Mouse (Mus musculus): ENCODE results near the gene Nol9. TPM values are rescaled to one million over a fixed set of nuclear protein-coding genes. Genes with fewer than 3 reads are reported as not detected.

Gene Nol9
- total and polyA plus RNA-seq, 2 experiments from 2014 or later, result 19.0 to 22.5 TPM

GRCm38 (mm10) chr4:152009076-152010051 is 29.8 kb upstream of the Nol9 start:
- peaks cover 11% of the 10 kb centered on the region; the same call in 1 of the 2 replicates for H3K4me1 ChIP-seq (ENCODE audit: insufficient read depth, low read length)
- H3K9ac ChIP-seq (replicated peaks; ENCODE audit: low read length, poor library complexity, severe bottlenecking), result peak overlapping the region; percentile 64
- H3K4me3 ChIP-seq (ENCODE audit: low read depth, low read length), result peak overlapping the region; percentile 58
- no peak for TF ChIP-seq CTCF (IDR thresholded peaks at IDR 0.05)
- DNase-seq (ENCODE audit: low spot score) (peak; percentile 65), ATAC-seq (ENCODE audit: low FRiP score) (peak; percentile 74)
- H3K4me2 ChIP-seq (ENCODE audit: low read depth, low read length, poor library complexity, severe bottlenecking), result peak overlapping the region; percentile 99
- no peaks in the 10 kb centered on the region for H3K9me3 ChIP-seq (ENCODE audit: low read length)
- H3K27me3 ChIP-seq (ENCODE audit: insufficient read depth, low read length), result peaks cover 21% of the 10 kb centered on the region
- no peaks in the 10 kb centered on the region for H3K36me3 ChIP-seq (ENCODE audit: insufficient read depth, low read length)
- H3K27ac ChIP-seq (ENCODE audit: low read depth, low read length), result peak overlapping the region; percentile 77
- WGBS, result under 1% methylated on average over 91 of the region's 115 CpGs

GRCm38 (mm10) chr4:152010091-152010706 is 28.9 kb upstream of the Nol9 start:
- 1% methylated on average over 10 of the region's 10 CpGs for WGBS
- peak overlapping the region; percentile 58 for H3K4me3 ChIP-seq (ENCODE audit: low read depth, low read length)
- TF ChIP-seq CTCF (IDR thresholded peaks at IDR 0.05), result no peak
- peak overlapping the region; percentile 99 for H3K4me2 ChIP-seq (ENCODE audit: low read depth, low read length, poor library complexity, severe bottlenecking)
- peak overlapping the region; percentile 64; the same call in 1 of the 2 replicates for H3K9ac ChIP-seq (replicated peaks; ENCODE audit: low read length, poor library complexity, severe bottlenecking)
- H3K27me3 ChIP-seq (ENCODE audit: insufficient read depth, low read length), result peaks cover 21% of the 10 kb centered on the region
- H3K9me3 ChIP-seq (ENCODE audit: low read length), result no peaks in the 10 kb centered on the region
- peaks cover 11% of the 10 kb centered on the region; the same call in 1 of the 2 replicates for H3K4me1 ChIP-seq (ENCODE audit: insufficient read depth, low read length)
- H3K27ac ChIP-seq (ENCODE audit: low read depth, low read length), result no peak overlapping the region
- ATAC-seq (ENCODE audit: low FRiP score) (no peak), DNase-seq (ENCODE audit: low spot score) (no peak)
- H3K36me3 ChIP-seq (ENCODE audit: insufficient read depth, low read length), result peaks cover 6% of the 10 kb centered on the region

- ATAC-seq (ENCODE audit: low FRiP score), result no peak
- Histone ChIP-seq H3K9ac (replicated peaks; ENCODE audit: low read length, poor library complexity, severe bottlenecking) (peak overlapping the region; percentile 64; the same call in 1 of the 2 replicates), H3K27me3 (ENCODE audit: insufficient read depth, low read length) (peaks cover 21% of the 10 kb centered on the region), H3K9me3 (ENCODE audit: low read length) (no peaks in the 10 kb centered on the region), H3K4me1 (ENCODE audit: insufficient read depth, low read length) (peaks cover 11% of the 10 kb centered on the region; the same call in 1 of the 2 replicates), H3K4me2 (ENCODE audit: low read depth, low read length, poor library complexity, severe bottlenecking) (peak overlapping the region; percentile 99), H3K27ac (ENCODE audit: low read depth, low read length) (no peak overlapping the region), H3K4me3 (ENCODE audit: low read depth, low read length) (peak overlapping the region; percentile 58), H3K36me3 (ENCODE audit: insufficient read depth, low read length) (peaks cover 11% of the 10 kb centered on the region)
- no peak for TF ChIP-seq CTCF (IDR thresholded peaks at IDR 0.05)
- no peak for DNase-seq (ENCODE audit: low spot score)
- WGBS, result 8% methylated on average over 13 of the region's 13 CpGs
Measured at GRCm38 (mm10) chr4:152010707-152011134, 28.4 kb upstream of the Nol9 start.

GRCm38 (mm10) chr4:152011171-152011760 is 27.9 kb upstream of the Nol9 start:
- Histone ChIP-seq H3K9me3 (ENCODE audit: low read length) (no peaks in the 10 kb centered on the region), H3K36me3 (ENCODE audit: insufficient read depth, low read length) (peaks cover 16% of the 10 kb centered on the region), H3K27me3 (ENCODE audit: insufficient read depth, low read length) (peaks cover 19% of the 10 kb centered on the region), H3K27ac (ENCODE audit: low read depth, low read length) (no peak overlapping the region), H3K9ac (replicated peaks; ENCODE audit: low read length, poor library complexity, severe bottlenecking) (no peak overlapping the region; the same call in 1 of the 2 replicates), H3K4me2 (ENCODE audit: low read depth, low read length, poor library complexity, severe bottlenecking) (peak overlapping the region; percentile 99), H3K4me1 (ENCODE audit: insufficient read depth, low read length) (peaks cover 11% of the 10 kb centered on the region; the same call in 1 of the 2 replicates), H3K4me3 (ENCODE audit: low read depth, low read length) (peak overlapping the region; percentile 58; the same call in 1 of the 2 replicates)
- ATAC-seq (ENCODE audit: low FRiP score) (no peak), DNase-seq (ENCODE audit: low spot score) (no peak)
- WGBS, result 73% methylated on average over 8 of the region's 8 CpGs
- TF ChIP-seq CTCF (IDR thresholded peaks at IDR 0.05), result no peak

- H3K27ac ChIP-seq (ENCODE audit: low read depth, low read length), result no peak overlapping the region
- H3K27me3 ChIP-seq (ENCODE audit: insufficient read depth, low read length), result peaks cover 11% of the 10 kb centered on the region
- H3K9me3 ChIP-seq (ENCODE audit: low read length), result no peaks in the 10 kb centered on the region
- H3K4me3 ChIP-seq (ENCODE audit: low read depth, low read length), result no peak overlapping the region
- ATAC-seq (ENCODE audit: low FRiP score) (no peak), DNase-seq (ENCODE audit: low spot score) (no peak)
- no peak overlapping the region for H3K4me2 ChIP-seq (ENCODE audit: low read depth, low read length, poor library complexity, severe bottlenecking)
- H3K4me1 ChIP-seq (ENCODE audit: insufficient read depth, low read length), result peaks cover 11% of the 10 kb centered on the region; the same call in 1 of the 2 replicates
- H3K36me3 ChIP-seq (ENCODE audit: insufficient read depth, low read length), result peaks cover 17% of the 10 kb centered on the region
- 92% methylated on average over 16 of the region's 16 CpGs for WGBS
- no peak for TF ChIP-seq CTCF (IDR thresholded peaks at IDR 0.05)
- H3K9ac ChIP-seq (replicated peaks; ENCODE audit: low read length, poor library complexity, severe bottlenecking), result no peak overlapping the region
Measured at GRCm38 (mm10) chr4:152012109-152012508, 27.0 kb upstream of the Nol9 start.
